Mouse (Mus musculus): Measurements from ENCODE around the gene Shb.

DNA sequence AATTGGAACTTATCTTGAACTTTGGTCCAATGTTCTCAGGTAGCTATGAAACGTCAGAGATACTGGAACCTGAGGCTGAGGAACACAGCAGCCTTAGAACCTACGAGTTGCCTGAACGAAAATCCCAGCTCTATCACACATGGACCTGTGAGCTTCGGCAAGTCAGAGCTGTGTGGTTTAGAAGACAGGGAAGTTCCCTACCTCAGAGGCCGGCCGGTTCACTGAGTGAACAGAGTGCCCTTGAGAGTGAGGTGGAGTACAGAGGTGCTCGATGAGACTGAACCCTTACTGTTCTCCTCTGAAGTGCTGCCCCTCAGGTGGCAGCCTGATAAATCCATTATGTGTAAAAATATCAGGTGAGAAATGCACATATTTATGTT is 128.8 kb downstream of the Shb start:
- TF ChIP-seq CTCF (IDR thresholded peaks at IDR 0.05; ENCODE audit: extremely low read depth, insufficient read length, insufficient replicate concordance, low read depth, low read length) (no peak), POLR2A (IDR thresholded peaks at IDR 0.05; ENCODE audit: low read depth, low read length) (no peak)

All from small intestine, adult 2 months (tissue).